Mouse (Mus musculus): ENCODE measurements around the gene Kcnq1.

DNA sequence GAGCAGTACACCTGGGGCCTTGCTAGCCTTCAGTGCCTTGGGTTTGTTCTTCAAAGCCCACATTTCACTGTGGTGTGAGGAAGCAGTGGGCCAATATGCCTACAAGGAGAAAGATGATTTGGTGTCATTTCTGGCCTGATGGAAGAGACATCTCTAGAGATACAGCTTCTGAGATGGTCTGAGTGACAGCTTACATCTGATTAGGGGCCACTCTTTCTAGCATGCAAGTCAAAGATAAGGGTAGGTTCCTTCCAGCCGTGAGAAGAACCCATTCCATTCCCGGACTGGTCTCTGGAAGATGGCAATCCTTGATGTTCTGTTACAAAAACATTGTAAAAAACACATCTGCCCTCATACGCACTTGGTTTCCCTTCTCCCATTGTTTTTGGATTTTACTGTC lies 63.2 kb downstream of the Kcnq1 start:
- TF ChIP-seq CTCF (IDR thresholded peaks at IDR 0.05; ENCODE audit: control insufficient read depth, insufficient read depth, insufficient read length) (no peak), USF1 (IDR thresholded peaks at IDR 0.05; ENCODE audit: low read depth) (no peak), MYOD1 (IDR thresholded peaks at IDR 0.05; ENCODE audit: control insufficient read depth, insufficient read length, low read depth) (no peak)

Data from C2C12 (cell line).